Comparison of ENCODE assay signal across 11 mouse cellular contexts in the genomic region with DNA sequence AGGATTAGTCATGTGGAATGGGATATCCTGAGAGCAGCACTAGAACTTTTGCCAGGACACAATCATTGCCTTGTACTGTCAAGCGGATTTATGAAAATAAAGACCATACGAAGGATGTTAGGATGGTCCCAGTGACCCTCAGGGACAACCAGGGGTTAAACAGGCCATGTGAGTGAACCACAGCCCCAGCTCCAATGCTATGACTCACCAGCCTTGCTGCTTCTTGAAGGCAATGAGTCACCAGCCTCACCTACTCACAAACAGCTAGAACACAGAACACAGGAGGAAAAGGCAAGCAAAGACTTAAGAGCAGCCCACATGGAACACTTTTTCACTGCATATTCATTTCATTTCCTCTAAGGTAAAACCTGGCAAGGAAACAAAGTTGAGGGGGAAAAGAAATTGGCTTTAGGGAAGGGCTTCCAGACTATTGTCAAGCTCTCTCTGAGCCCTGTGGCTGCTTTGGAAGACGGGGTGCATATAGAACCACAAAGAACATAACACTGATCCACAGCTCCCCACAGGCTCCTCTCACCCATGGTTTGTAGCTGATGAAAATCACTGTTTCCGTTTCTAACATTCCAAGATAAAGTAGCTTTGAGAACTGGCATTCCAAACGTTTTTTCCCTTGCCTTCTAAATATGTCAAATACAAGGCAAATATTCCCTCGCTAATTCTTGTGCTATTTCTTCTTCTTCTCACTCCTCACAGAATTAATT. TPM values are rescaled to one million over a fixed set of nuclear protein-coding genes. Genes with fewer than 3 reads are reported as not detected.
A peak's percentile ranks its signal among the peaks of the same experiment; 100 is the strongest.
DNase-seq lines count a peak whose midpoint lies in the region; ATAC-seq and TF ChIP-seq lines count a peak whose summit lies in the region.
"Had no signal": no experiment of that assay in that cellular context is flagged by ENCODE, and none has a peak within 500 bp of the region (broad histone marks: within the 10 kb centered on the region; RNA-seq: fewer than 3 reads in every experiment).

No protein-coding gene starts in this region.

- no peaks in the 10 kb centered on the region for H3K9me3 ChIP-seq in liver, postnatal 0 days (ENCODE audit: low read length)
- H3K9me3 ChIP-seq in liver, embryonic 12.5 days (replicated peaks) = no peaks in the 10 kb centered on the region

- H3K4me1 ChIP-seq in liver, postnatal 0 days (ENCODE audit: insufficient read depth) = no peaks in the 10 kb centered on the region
- no peaks in the 10 kb centered on the region for H3K4me1 ChIP-seq in liver, embryonic 12.5 days

- no peak overlapping the region for H3K4me3 ChIP-seq in liver, postnatal 0 days (ENCODE audit: low read depth, low read length)
- no peak overlapping the region for H3K4me3 ChIP-seq in liver, embryonic 12.5 days

- 0 out of 2 replicates have a peak, but pooled peaks have one; percentile 27 for ATAC-seq in liver, postnatal 0 days
- ATAC-seq in liver, embryonic 12.5 days = no peak

- H3K27ac ChIP-seq in liver, postnatal 0 days (ENCODE audit: low read depth) = no peak overlapping the region
- H3K27ac ChIP-seq in liver, embryonic 12.5 days = no peak overlapping the region

- no peak for TF ChIP-seq CTCF in liver, postnatal 0 days (IDR thresholded peaks at IDR 0.05; ENCODE audit: low read depth)

- H3K9ac ChIP-seq in liver, postnatal 0 days (replicated peaks) = no peak overlapping the region
- no peak overlapping the region for H3K9ac ChIP-seq in liver, embryonic 12.5 days

- no peak overlapping the region for H3K4me2 ChIP-seq in liver, postnatal 0 days (ENCODE audit: low read depth, low read length)
- no peak overlapping the region for H3K4me2 ChIP-seq in liver, embryonic 12.5 days

- no peaks in the 10 kb centered on the region for H3K27me3 ChIP-seq in liver, postnatal 0 days (ENCODE audit: insufficient read depth, low read length)
- no peaks in the 10 kb centered on the region for H3K27me3 ChIP-seq in liver, embryonic 12.5 days (replicated peaks)
- H3K27me3 ChIP-seq in splenic B cell, adult 2 months (ENCODE audit: control insufficient read depth, insufficient read depth, low read length, poor library complexity, severe bottlenecking) = no peaks in the 10 kb centered on the region

- DNase-seq in adrenal gland, adult 8-10 months = peak; percentile 12
- DNase-seq in adrenal gland, postnatal 25 days = no peak
- DNase-seq in liver, postnatal 0 days = no peak
- DNase-seq in large intestine, adult 2 months (ENCODE audit: low read depth, low spot score) = peak; percentile 21
- peak; percentile 7 for DNase-seq in splenic B cell, adult 2 months (ENCODE audit: low read depth, low spot score)
- DNase-seq in embryo, embryonic 10.5 days (ENCODE audit: low spot score) = no peak
- no peak for DNase-seq in embryo, embryonic 9.5 days (ENCODE audit: extremely low spot score)
- DNase-seq: cerebellum, adult 11 months; gastrocnemius, postnatal 25 days; thymus, postnatal 25 days had no signal

- no peak for TF ChIP-seq EP300 in liver, postnatal 0 days (IDR thresholded peaks at IDR 0.05; ENCODE audit: low read depth)

- 67% methylated on average over 6 of the region's 6 CpGs for WGBS in liver, postnatal 0 days (ENCODE audit: insufficient replicate concordance)
- WGBS in liver, embryonic 12.5 days (ENCODE audit: insufficient replicate concordance) = 60% methylated on average over 6 of the region's 6 CpGs
- 65% methylated on average over 6 of the region's 6 CpGs for WGBS in large intestine, adult 2 months

- H3K36me3 ChIP-seq in liver, postnatal 0 days (replicated peaks; ENCODE audit: insufficient read depth, low read length) = no peaks in the 10 kb centered on the region
- no peaks in the 10 kb centered on the region for H3K36me3 ChIP-seq in liver, embryonic 12.5 days
- no peaks in the 10 kb centered on the region for H3K36me3 ChIP-seq in splenic B cell, adult 2 months (ENCODE audit: control insufficient read depth, insufficient read depth, low read length, poor library complexity, severe bottlenecking)

RNA-seq across cellular contexts. Expression of a gene that starts 3.0 kb away (rescaled TPM):
- total RNA-seq in adrenal gland, adult 8-10 months (2022) = 10 to 100 TPM; 13.1 to 47.7 (median 20.0) TPM
- total RNA-seq in adrenal gland, postnatal 25 days (2021) = 10.7 and 11.4 TPM in 2 replicates
- 152 and 153 TPM in 2 replicates for polyA plus RNA-seq in liver, postnatal 0 days (2015; fragmentation: Nextera tagmentation; extraction: Ambion mirVana)
- 15.1 and 19.1 TPM in 2 replicates for polyA plus RNA-seq in liver, embryonic 12.5 days (2016; fragmentation: Nextera tagmentation; extraction: Ambion mirVana)
- 5.7 and 6.0 TPM in 2 replicates for polyA plus RNA-seq in large intestine, adult 2 months (2012; rRNA removed)

Comparison
In these comparisons a context has a peak if more than half of its experiments do, and no peak if none do; other contexts are left out.
1. DNase-seq: peak in adrenal gland, adult 8-10 months (single experiment), large intestine, adult 2 months (single experiment) and splenic B cell, adult 2 months (single experiment); none in adrenal gland, postnatal 25 days (single experiment), liver, postnatal 0 days (single experiment), embryo, embryonic 10.5 days (single experiment) and embryo, embryonic 9.5 days (single experiment).